Mouse (Mus musculus) limb, embryonic 11.5 days (tissue): ENCODE measurements around the gene Mdk. TPM values are rescaled to one million over a fixed set of nuclear protein-coding genes. Genes with fewer than 3 reads are reported as not detected.

Experiments used
- ATAC-seq: fragments of 200-750 bp; cut with Nextera tagmentation; 2 replicates; pipeline ENCODE4 v1.8.0; 2017; ENCODE audit warnings: low read depth; ENCODE audit not compliant: insufficient number of reproducible peaks, low FRiP score, low TSS enrichment
- DNase-seq: peaks from one replicate; pipeline ENCODE4 v3.0.0-alpha.2; 2015; ENCODE audit warnings: low spot score
- H3K27ac ChIP-seq: fragments of 300-500 bp; sonication (generic); replicated peaks from 2 replicates; pipeline ENCODE4 v1.5.1; 2014; ENCODE audit warnings: low read depth, mild to moderate bottlenecking, low read length
- H3K27me3 ChIP-seq: fragments of 300-500 bp; sonication (generic); 2 replicates; pipeline ENCODE4 v1.6.1; 2014; ENCODE audit warnings: mild to moderate bottlenecking, low read length, mixed read lengths; ENCODE audit not compliant: control insufficient read depth, insufficient read depth
- H3K36me3 ChIP-seq: fragments of 300-500 bp; sonication (generic); 2 replicates; pipeline ENCODE4 v1.6.1; 2014; ENCODE audit warnings: mild to moderate bottlenecking, low read length, moderate library complexity, mixed read lengths; ENCODE audit not compliant: control insufficient read depth, insufficient read depth
- H3K4me1 ChIP-seq: fragments of 300-500 bp; sonication (generic); 2 replicates; pipeline ENCODE4 v1.6.1; 2014; ENCODE audit warnings: low read length, mixed read lengths; ENCODE audit not compliant: control insufficient read depth, insufficient read depth
- H3K4me2 ChIP-seq: fragments of 300-500 bp; sonication (generic); 2 replicates; pipeline ENCODE4 v1.6.1; 2014; ENCODE audit warnings: low read depth, mild to moderate bottlenecking, moderate library complexity; ENCODE audit not compliant: severe bottlenecking
- H3K4me3 ChIP-seq: fragments of 300-500 bp; sonication (generic); 2 replicates; pipeline ENCODE4 v1.5.1; 2014; ENCODE audit warnings: low read depth, low read length
- H3K9ac ChIP-seq: fragments of 300-500 bp; sonication (generic); 2 replicates; pipeline ENCODE4 v1.6.1; 2014; ENCODE audit warnings: mild to moderate bottlenecking, low read length
- H3K9me3 ChIP-seq: fragments of 300-500 bp; sonication (generic); 2 replicates; pipeline ENCODE4 v1.6.1; 2016; ENCODE audit warnings: low read length; ENCODE audit not compliant: control insufficient read depth
- whole genome bisulfite sequencing: fragments of 180-500 bp; shearing (Covaris S2); extraction: QIAGEN DNeasy Blood & Tissue Kit; methylation state at CpG from one replicate; pipeline ENCODE4 v1.1.7; 2014; 5-methylcytosine and 5-hydroxymethylcytosine counted together
- polyA plus RNA-seq: library from polyadenylated mRNA; unstranded; fragments of >200 nt; fragmentation: Nextera tagmentation; extraction: Ambion mirVana; gene quantifications from 2 replicates; pipeline ENCODE4 v1.2.1, GENCODE M21; 2014

The Mdk gene
- polyA plus RNA-seq, 1 experiment from 2014 or later: 2,452 TPM

DNA sequence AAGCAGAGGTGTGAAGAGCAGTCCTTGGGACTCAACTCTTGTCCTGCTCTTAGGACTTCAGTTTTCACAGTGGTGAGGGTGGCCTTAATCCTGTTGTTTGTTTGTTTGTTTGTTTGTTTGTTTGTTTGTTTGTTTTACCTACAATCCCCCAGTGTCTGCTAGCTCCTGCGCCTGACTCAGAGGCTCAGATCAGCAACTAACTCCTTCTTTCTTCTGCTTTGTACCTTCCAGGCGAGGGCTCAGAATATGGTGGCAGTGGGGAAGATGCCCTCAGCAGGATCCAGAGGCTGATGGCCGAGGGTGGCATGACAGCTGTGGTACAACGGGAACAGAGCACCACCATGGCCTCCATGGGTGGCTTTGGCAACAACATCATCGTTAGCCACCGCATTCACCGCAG, 15.0 kb downstream of the Mdk start:
- Histone ChIP-seq H3K27me3 (peaks cover 14% of the 10 kb centered on the region), H3K27ac (no peak overlapping the region), H3K9ac (no peak overlapping the region), H3K9me3 (no peaks in the 10 kb centered on the region), H3K4me1 (peaks cover under 1% of the 10 kb centered on the region; the same call in 1 of the 2 replicates), H3K4me2 (no peak overlapping the region), H3K36me3 (peaks cover 5% of the 10 kb centered on the region; the same call in 1 of the 2 replicates), H3K4me3 (no peak overlapping the region)
- ATAC-seq (no peak), DNase-seq (no peak)
- 87% methylated on average over 7 of the region's 7 CpGs for WGBS

DNA sequence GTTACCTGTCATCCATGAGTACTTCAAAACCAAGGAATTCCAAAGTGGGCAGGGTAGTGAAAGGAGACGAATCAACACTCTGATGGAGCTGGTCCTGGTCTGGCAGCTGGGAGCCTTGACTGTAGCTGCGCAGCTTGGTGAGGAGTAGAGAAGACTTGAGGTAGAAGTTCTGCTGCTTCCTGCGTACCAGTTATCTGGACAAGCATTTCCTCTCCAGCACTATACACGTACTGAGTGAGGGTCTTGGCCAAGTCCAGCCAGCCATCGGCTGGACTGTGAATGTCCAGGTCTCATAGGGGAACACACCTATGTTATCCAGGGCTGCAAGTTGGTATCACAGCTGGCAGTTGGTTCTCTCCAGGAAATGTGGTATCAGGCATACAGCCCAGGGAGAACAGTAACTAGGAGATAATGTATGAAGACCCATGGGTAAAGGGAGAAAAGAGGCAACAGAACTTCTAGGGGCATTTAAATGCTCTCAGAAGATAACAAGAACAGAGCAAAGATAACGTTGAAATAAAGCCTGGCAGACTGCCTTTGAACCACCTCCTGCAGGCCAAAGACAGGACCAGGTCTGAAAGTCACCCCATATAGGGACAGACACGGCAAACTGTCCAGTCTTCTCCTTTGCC, 15.6 kb downstream of the Mdk start:
- Histone ChIP-seq H3K4me2 (no peak overlapping the region), H3K4me3 (no peak overlapping the region), H3K4me1 (no peaks in the 10 kb centered on the region), H3K27ac (no peak overlapping the region), H3K36me3 (peaks cover 5% of the 10 kb centered on the region; the same call in 1 of the 2 replicates), H3K9me3 (no peaks in the 10 kb centered on the region), H3K9ac (no peak overlapping the region), H3K27me3 (peaks cover 8% of the 10 kb centered on the region; the same call in 1 of the 2 replicates)
- ATAC-seq: no peak
- 87% methylated on average over 7 of the region's 7 CpGs for WGBS
- DNase-seq: no peak

DNA sequence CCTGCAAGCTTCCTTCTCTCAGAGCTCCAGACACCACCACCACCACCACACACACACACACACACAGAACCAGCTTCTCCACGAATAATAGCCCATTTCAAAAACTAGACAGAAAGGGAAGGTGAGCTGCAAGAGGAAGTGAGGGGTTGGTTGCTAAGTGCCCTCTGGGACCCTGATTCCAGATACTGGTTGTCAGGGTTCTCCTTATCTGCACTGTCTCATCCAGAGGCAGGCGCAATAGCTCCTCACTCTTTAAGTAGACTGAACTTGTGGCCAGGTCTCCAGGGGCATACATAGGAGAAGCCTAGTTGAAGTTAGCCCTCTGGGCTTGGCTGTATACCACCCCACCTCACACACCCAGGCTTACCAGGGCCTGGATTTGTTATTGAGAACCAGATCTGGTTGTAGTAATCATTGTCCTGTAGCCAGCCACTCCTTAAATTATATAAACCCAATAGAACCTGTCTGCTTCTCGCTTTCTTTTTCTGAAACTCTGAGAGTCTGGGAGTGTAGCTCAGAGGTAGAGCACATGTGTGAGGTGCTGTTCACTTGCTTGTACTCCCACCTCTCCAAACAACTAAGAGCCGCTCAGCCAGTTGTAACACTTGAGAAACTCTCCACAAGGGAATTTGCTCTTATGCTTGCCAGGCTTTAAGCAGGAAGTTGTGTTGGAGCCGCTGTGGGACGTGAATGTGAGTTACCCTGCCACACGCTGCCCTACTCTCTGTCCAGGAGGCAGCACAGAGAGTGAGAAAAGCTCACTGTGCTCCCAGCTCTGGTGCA, 18.6 kb downstream of the Mdk start:
- H3K4me3 ChIP-seq: no peak overlapping the region
- no peak overlapping the region for H3K4me2 ChIP-seq
- no peaks in the 10 kb centered on the region for H3K27me3 ChIP-seq
- H3K36me3 ChIP-seq: peaks cover 5% of the 10 kb centered on the region; the same call in 1 of the 2 replicates
- no peak overlapping the region for H3K9ac ChIP-seq
- no peak for DNase-seq
- no peak for ATAC-seq
- WGBS: 90% methylated on average over 7 of the region's 7 CpGs
- H3K4me1 ChIP-seq: no peaks in the 10 kb centered on the region
- no peak overlapping the region for H3K27ac ChIP-seq
- no peaks in the 10 kb centered on the region for H3K9me3 ChIP-seq

DNA sequence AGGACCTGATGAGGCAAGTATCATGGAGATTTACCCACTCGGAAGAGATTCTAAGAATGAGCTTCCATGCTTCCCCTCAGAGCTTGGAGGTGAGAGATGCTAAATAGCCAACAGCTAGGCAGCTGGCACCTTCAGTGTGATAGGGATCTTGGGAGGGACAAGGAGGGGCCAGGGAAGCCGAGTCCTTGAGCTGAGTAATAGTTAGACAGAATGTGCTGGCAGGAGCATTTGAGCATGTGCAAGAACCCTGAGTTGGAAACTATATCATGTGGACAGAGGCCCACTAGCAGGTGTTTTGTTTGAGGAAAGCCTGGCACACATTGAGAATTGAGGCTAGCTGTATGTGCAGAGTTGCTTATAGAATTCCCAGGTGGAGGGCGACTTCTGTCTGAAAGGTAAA, 19.5 kb downstream of the Mdk start:
- H3K9ac ChIP-seq: no peak overlapping the region
- H3K27ac ChIP-seq: no peak overlapping the region
- no peaks in the 10 kb centered on the region for H3K4me1 ChIP-seq
- no peak for ATAC-seq
- no peak for DNase-seq
- H3K4me3 ChIP-seq: no peak overlapping the region
- 69% methylated on average over 3 of the region's 3 CpGs for WGBS
- no peak overlapping the region for H3K4me2 ChIP-seq
- H3K36me3 ChIP-seq: peaks cover 2% of the 10 kb centered on the region; the same call in 1 of the 2 replicates
- H3K9me3 ChIP-seq: no peaks in the 10 kb centered on the region
- H3K27me3 ChIP-seq: no peaks in the 10 kb centered on the region

DNA sequence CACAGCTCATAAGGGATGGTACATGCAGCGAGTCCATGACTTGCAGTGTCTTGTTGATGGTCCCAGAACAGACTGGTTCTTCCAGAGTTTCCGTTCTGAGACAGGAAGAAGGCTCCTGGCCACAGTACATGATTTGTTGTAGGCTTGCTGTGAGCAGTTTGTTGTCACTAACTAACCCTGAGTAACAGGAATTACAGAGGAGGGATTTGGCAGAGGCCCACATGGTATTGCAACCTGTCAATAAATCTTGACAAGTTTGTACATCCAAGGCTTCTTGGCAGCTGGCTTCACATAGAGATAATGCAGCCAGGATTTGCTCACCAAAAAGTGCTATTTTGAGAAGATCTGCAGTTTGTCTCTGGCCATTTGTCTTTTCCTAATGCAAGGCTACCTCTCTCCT, 26.0 kb downstream of the Mdk start:
- DNase-seq (no peak), ATAC-seq (no peak)
- no peak overlapping the region for H3K4me2 ChIP-seq
- no peaks in the 10 kb centered on the region for H3K4me1 ChIP-seq
- no peak overlapping the region for H3K27ac ChIP-seq
- H3K4me3 ChIP-seq: no peak overlapping the region
- H3K9me3 ChIP-seq: no peaks in the 10 kb centered on the region
- H3K27me3 ChIP-seq: no peaks in the 10 kb centered on the region
- H3K9ac ChIP-seq: no peak overlapping the region
- 91% methylated on average over 2 of the region's 2 CpGs for WGBS
- no peaks in the 10 kb centered on the region for H3K36me3 ChIP-seq

DNA sequence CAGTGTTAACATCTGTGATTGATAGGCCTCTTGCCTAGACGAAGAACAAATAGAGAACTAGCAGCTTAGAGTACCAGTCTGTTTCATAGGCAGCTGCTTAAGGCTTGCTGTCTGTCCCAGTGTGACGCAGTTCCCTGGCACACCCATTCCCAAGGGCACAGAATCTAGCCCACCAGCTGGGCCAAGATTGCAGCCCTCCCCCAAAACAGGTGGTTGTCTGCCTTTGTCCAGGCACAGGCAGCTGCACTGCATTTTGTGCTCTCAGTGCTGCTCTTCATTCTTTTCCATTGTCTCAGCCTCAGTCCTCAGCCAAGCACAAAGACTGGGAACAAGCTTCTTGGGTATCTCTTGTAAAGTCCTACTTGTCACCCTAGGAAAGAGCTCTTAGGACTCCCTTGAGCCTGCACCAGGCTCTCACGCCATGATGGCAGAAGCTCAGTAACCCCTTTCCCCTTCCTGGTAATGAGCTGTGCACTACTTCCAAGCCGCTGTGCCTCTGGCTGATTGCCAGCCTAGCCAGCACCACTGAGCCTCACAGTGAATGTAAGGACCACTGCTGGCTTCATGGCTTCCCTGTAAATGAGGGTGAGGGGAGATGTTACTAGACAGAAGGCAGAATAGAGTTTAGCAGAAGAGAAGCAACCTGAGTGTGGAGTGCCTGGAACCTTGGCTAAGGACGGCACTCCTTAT, 27.3 kb downstream of the Mdk start:
- no peak overlapping the region for H3K4me3 ChIP-seq
- H3K4me1 ChIP-seq: no peaks in the 10 kb centered on the region
- no peak overlapping the region for H3K4me2 ChIP-seq
- H3K27ac ChIP-seq: no peak overlapping the region
- ATAC-seq: no peak
- peaks cover 2% of the 10 kb centered on the region; the same call in 1 of the 2 replicates for H3K36me3 ChIP-seq
- H3K9me3 ChIP-seq: no peaks in the 10 kb centered on the region
- H3K9ac ChIP-seq: no peak overlapping the region
- WGBS: 73% methylated on average over 5 of the region's 5 CpGs
- no peaks in the 10 kb centered on the region for H3K27me3 ChIP-seq
- no peak for DNase-seq

DNA sequence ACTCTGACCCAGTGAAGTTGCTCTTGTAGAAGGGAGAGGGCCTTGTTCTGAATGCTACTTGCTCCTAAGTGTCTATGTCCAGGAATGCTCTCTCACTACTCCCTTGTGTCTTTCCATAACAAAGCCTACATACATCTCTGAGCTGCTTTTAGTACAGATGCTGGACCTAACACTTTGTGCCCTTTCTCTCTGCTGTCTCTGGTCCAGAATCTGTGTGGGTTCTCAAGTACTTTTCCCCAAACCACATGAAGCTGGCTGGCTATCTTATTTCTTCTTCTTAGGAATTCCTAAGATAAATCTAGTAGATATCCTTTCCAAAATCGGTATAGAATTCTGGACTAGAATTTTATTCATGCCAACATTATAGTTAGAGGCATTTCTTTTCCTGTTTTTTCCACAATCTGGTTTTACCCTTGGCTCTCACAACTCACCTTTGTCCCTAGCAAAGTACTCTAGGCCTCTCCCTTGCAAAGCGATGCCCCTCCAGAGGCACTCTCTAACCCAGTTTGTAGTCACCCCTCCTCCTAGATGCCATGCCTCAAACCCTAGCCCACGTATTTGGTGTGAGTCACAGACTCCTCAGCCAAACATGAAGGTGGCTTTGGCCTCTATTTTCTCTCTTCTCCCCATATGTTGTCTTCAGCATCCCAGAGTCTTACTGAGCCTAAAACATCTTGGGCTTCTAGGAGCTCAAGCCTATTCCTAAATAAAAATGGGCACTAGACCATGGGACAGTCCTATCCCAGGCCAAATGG, 28.7 kb downstream of the Mdk start:
- WGBS: 84% methylated on average over 3 of the region's 3 CpGs
- peaks cover 2% of the 10 kb centered on the region; the same call in 1 of the 2 replicates for H3K36me3 ChIP-seq

DNA sequence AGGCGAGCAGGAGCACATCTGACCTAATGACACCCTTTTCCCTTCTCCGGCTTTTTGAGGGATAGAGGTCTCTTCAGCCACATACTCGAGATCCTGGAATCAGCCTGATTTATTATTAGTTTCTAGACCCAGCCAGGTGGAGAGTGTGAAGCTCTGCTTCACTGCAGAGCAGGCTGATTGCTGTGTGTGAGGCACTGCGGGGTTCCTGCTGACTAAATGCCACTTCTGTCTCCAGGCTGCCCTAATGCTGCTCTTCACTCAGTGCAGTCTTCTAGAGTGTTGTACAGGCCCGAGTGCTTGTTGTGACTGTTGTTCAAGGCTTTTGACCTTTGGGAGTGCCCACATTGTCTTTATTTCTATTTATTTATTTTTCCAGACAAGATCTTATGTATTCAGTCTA, 29.8 kb downstream of the Mdk start:
- Histone ChIP-seq H3K9me3 (no peaks in the 10 kb centered on the region), H3K4me3 (no peak overlapping the region), H3K27me3 (no peaks in the 10 kb centered on the region), H3K9ac (no peak overlapping the region), H3K4me2 (no peak overlapping the region), H3K36me3 (peaks cover 2% of the 10 kb centered on the region; the same call in 1 of the 2 replicates), H3K27ac (no peak overlapping the region), H3K4me1 (no peaks in the 10 kb centered on the region)
- DNase-seq: no peak
- WGBS: 61% methylated on average over 5 of the region's 5 CpGs
- no peak for ATAC-seq

More for the DNA sequence above, 28.7 kb downstream of the Mdk start:
- H3K4me1 ChIP-seq: no peaks in the 10 kb centered on the region
- H3K9me3 ChIP-seq: no peaks in the 10 kb centered on the region
- H3K9ac ChIP-seq: no peak overlapping the region
- DNase-seq (no peak), ATAC-seq (no peak)
- H3K4me3 ChIP-seq: no peak overlapping the region
- H3K27me3 ChIP-seq: no peaks in the 10 kb centered on the region
- no peak overlapping the region for H3K4me2 ChIP-seq
- no peak overlapping the region for H3K27ac ChIP-seq
